Mouse (Mus musculus) retina, embryonic 14.5 days (tissue): Measurements from ENCODE around the gene Abcb10.
"Not testable (repeated sequence)": the region's sequence is repeated elsewhere in the genome, so short reads cannot be mapped to it uniquely, and the experiment has no call there.

Experiments used
- DNase-seq: peaks from one replicate; pipeline ENCODE4 v3.0.0-alpha.2; 2015; ENCODE audit warnings: low spot score

The Abcb10 gene

GRCm38 (mm10) chr8:123982826-123983400 is at the start of gene Abcb10:
Gene Abcb10 (minus strand): TSS chr8:123983122.
- peak; percentile 87 for DNase-seq

- no peak for DNase-seq
Measured at GRCm38 (mm10) chr8:124027831-124028230, 44.9 kb upstream of the Abcb10 start.

- not testable (repeated sequence) for DNase-seq
Measured at GRCm38 (mm10) chr8:124026265-124026664, 43.3 kb upstream of the Abcb10 start.

GRCm38 (mm10) chr8:124021237-124022227 is 38.6 kb upstream of the Abcb10 start, which contains the start of the genes Taf5l and Urb2:
Gene Taf5l (minus strand): TSS chr8:124021397.
Gene Urb2 (plus strand): TSS chr8:124021508.
- DNase-seq, result peak; percentile 91

- peak; percentile 82 for DNase-seq
Measured at GRCm38 (mm10) chr8:124020439-124021236, 37.7 kb upstream of the Abcb10 start.

GRCm38 (mm10) chr8:124019782-124020181 is 36.9 kb upstream of the Abcb10 start:
- DNase-seq, result peak; percentile 15

- no peak for DNase-seq
Measured at GRCm38 (mm10) chr8:124014751-124015150, 31.8 kb upstream of the Abcb10 start.

GRCm38 (mm10) chr8:124014299-124014698 is 31.4 kb upstream of the Abcb10 start:
- DNase-seq, result not testable (repeated sequence)

- no peak for DNase-seq
Measured at GRCm38 (mm10) chr8:124011989-124012586, 29.2 kb upstream of the Abcb10 start.

GRCm38 (mm10) chr8:124011580-124011979 is 28.7 kb upstream of the Abcb10 start:
- no peak for DNase-seq

GRCm38 (mm10) chr8:124007829-124008228 is 24.9 kb upstream of the Abcb10 start:
- no peak for DNase-seq

GRCm38 (mm10) chr8:124002546-124003108 is 19.7 kb upstream of the Abcb10 start:
- DNase-seq, result no peak

GRCm38 (mm10) chr8:123999568-123999967 is 16.6 kb upstream of the Abcb10 start:
- DNase-seq, result no peak

GRCm38 (mm10) chr8:123993997-123994396 is 11.1 kb upstream of the Abcb10 start:
- no peak for DNase-seq

GRCm38 (mm10) chr8:123993597-123993996 is 10.7 kb upstream of the Abcb10 start:
- DNase-seq, result no peak

GRCm38 (mm10) chr8:123992587-123992986 is 9.7 kb upstream of the Abcb10 start:
- no peak for DNase-seq

GRCm38 (mm10) chr8:123990277-123991049 is 7.5 kb upstream of the Abcb10 start:
- no peak for DNase-seq

- DNase-seq, result no peak
Measured at GRCm38 (mm10) chr8:123989128-123989527, 6.2 kb upstream of the Abcb10 start.

GRCm38 (mm10) chr8:123988605-123989038 is 5.7 kb upstream of the Abcb10 start:
- DNase-seq, result no peak

GRCm38 (mm10) chr8:123982291-123982793 is 580 bp downstream of the Abcb10 start:
- DNase-seq, result peak; percentile 41
